Mouse (Mus musculus): ENCODE measurements around the gene Mylk3. TPM values are rescaled to one million over a fixed set of nuclear protein-coding genes. Genes with fewer than 3 reads are reported as not detected.

The Mylk3 gene
- polyA plus RNA-seq (2012; rRNA removed) = 0.05 and 0.11 TPM in 2 replicates

GRCm38 (mm10) chr8:85386205-85386604 lies at the start of gene Mylk3:
Gene Mylk3, minus strand, starts transcription at chr8:85386345.

GRCm38 (mm10) chr8:85432168-85433016 lies 46.2 kb upstream of the Mylk3 start, which contains the start of gene 4921524J17Rik:
Gene 4921524J17Rik, minus strand, starts transcription at chr8:85432833.

GRCm38 (mm10) chr8:85299434-85300077 lies 86.6 kb downstream of the Mylk3 start, which contains the start of the genes Orc6 and Vps35:
Gene Orc6, plus strand, starts transcription at chr8:85299632.
Gene Vps35, minus strand, starts transcription at chr8:85299802.

Other genes starting within 250 kb of the Mylk3 start
- not detected in 2 replicates for gene Cks1brt, start 234.4 kb downstream of the Mylk3 start, polyA plus RNA-seq (2012; rRNA removed)
- gene Olfr371, start 160.4 kb downstream of the Mylk3 start, polyA plus RNA-seq (2012; rRNA removed) = not detected in 2 replicates
- 76.3 and 77.4 TPM in 2 replicates for gene Orc6, start 86.7 kb downstream of the Mylk3 start, polyA plus RNA-seq (2012; rRNA removed)
- 98.5 and 106 TPM in 2 replicates for gene Vps35, start 86.5 kb downstream of the Mylk3 start, polyA plus RNA-seq (2012; rRNA removed)
- gene 4921524J17Rik, start 46.5 kb upstream of the Mylk3 start, polyA plus RNA-seq (2012; rRNA removed) = 29.2 and 31.8 TPM in 2 replicates
- gene Gpt2, start 106.2 kb upstream of the Mylk3 start, polyA plus RNA-seq (2012; rRNA removed) = 33.1 and 37.2 TPM in 2 replicates
- 63.7 and 64.6 TPM in 2 replicates for gene Dnaja2, start 169.0 kb upstream of the Mylk3 start, polyA plus RNA-seq (2012; rRNA removed)

Data from central nervous system, embryonic 18 days (tissue).